Mouse (Mus musculus): ENCODE results near the gene Psat1. TPM values are rescaled to one million over a fixed set of nuclear protein-coding genes. Genes with fewer than 3 reads are reported as not detected.

Gene Psat1
- polyA plus RNA-seq, 1 experiment from 2014 or later: 104 TPM

GRCm38 (mm10) chr19:15879271-15879670 is 67.9 kb downstream of the Psat1 start:
- Histone ChIP-seq H3K4me3 (no peak overlapping the region), H3K36me3 (no peaks in the 10 kb centered on the region), H3K4me1 (replicated peaks) (no peaks in the 10 kb centered on the region), H3K27me3 (ENCODE audit: insufficient read depth, poor library complexity, severe bottlenecking) (no peaks in the 10 kb centered on the region), H3K27ac (no peak overlapping the region), H3K9me3 (no peaks in the 10 kb centered on the region; the same call in 1 of the 2 replicates)
- DNase-seq (ENCODE audit: low spot score): no peak
- 93% methylated on average over 5 of the region's 5 CpGs for WGBS

GRCm38 (mm10) chr19:15868865-15869698 is 78.1 kb downstream of the Psat1 start:
- peaks cover 32% of the 10 kb centered on the region for H3K4me1 ChIP-seq (replicated peaks)
- H3K4me3 ChIP-seq: no peak overlapping the region
- H3K27ac ChIP-seq: 0 out of 2 replicates have a peak overlapping the region, but pooled peaks have one; percentile 62
- no peaks in the 10 kb centered on the region for H3K36me3 ChIP-seq
- peak; percentile 30 for DNase-seq (ENCODE audit: low spot score)
- 31% methylated on average over 7 of the region's 7 CpGs for WGBS
- no peaks in the 10 kb centered on the region for H3K9me3 ChIP-seq
- H3K27me3 ChIP-seq (ENCODE audit: insufficient read depth, poor library complexity, severe bottlenecking): 0 out of 2 replicates have a peak, but pooled peaks cover 2% of the 10 kb centered on the region

- peak overlapping the region; percentile 63; the same call in 1 of the 2 replicates for H3K27ac ChIP-seq
- H3K9me3 ChIP-seq: no peaks in the 10 kb centered on the region
- peak; percentile 60 for DNase-seq (ENCODE audit: low spot score)
- WGBS: 43% methylated on average over 4 of the region's 4 CpGs
- H3K36me3 ChIP-seq: no peaks in the 10 kb centered on the region
- no peak overlapping the region for H3K4me3 ChIP-seq
- H3K27me3 ChIP-seq (ENCODE audit: insufficient read depth, poor library complexity, severe bottlenecking): peaks cover 2% of the 10 kb centered on the region; the same call in 1 of the 2 replicates
- peaks cover 32% of the 10 kb centered on the region for H3K4me1 ChIP-seq (replicated peaks)
Measured at GRCm38 (mm10) chr19:15866851-15867250, 80.3 kb downstream of the Psat1 start.

DNA sequence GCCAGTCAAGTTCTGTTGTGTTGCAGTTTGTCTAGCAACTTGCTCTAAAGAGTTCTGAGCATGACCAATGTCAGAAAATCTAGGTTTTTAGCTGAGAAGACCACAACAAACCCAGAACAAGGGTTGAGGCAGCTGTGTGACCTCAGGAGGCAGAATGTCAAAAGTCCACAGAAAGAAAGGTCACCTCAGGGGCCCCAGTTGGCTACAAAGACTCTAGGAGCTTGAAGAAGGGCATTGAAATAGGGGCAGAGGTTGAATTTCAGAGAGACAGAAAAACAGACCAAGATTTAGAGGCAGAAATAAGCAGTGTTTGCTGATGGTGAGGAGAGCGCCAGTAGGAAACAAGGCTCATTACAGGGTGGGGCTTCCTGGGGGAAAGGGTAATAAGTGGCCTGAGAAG is 81.0 kb downstream of the Psat1 start:
- Histone ChIP-seq H3K4me3 (no peak overlapping the region), H3K27ac (peak overlapping the region; percentile 63; the same call in 1 of the 2 replicates), H3K9me3 (no peaks in the 10 kb centered on the region), H3K27me3 (ENCODE audit: insufficient read depth, poor library complexity, severe bottlenecking) (peaks cover 5% of the 10 kb centered on the region; the same call in 1 of the 2 replicates), H3K4me1 (replicated peaks) (peaks cover 32% of the 10 kb centered on the region), H3K36me3 (no peaks in the 10 kb centered on the region)
- DNase-seq (ENCODE audit: low spot score): peak; percentile 60
- 24% methylated on average over 1 of the region's 1 CpGs for WGBS

DNA sequence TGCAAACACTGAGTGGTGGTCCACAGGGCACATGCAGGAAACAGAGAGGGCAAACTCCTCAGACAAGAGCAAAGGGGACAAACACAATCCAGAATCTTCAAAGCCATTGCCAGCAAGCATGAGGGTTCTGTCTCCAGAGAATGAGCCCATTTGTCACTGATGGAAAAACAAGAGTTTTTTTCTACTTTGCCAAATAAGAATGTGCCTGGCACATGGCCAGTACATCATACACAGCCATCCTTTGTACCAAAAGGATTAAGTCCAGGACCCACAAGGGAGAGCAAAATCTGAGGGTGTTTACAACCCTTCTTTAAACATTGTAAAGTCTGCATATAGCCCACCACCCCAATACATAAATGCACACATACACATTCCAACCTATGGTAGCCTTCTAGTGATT is 81.7 kb downstream of the Psat1 start:
- Histone ChIP-seq H3K4me1 (replicated peaks) (peaks cover 32% of the 10 kb centered on the region), H3K27me3 (ENCODE audit: insufficient read depth, poor library complexity, severe bottlenecking) (peaks cover 5% of the 10 kb centered on the region; the same call in 1 of the 2 replicates), H3K36me3 (no peaks in the 10 kb centered on the region), H3K27ac (peak overlapping the region; percentile 50; the same call in 1 of the 2 replicates), H3K9me3 (no peaks in the 10 kb centered on the region), H3K4me3 (no peak overlapping the region)
- no peak for DNase-seq (ENCODE audit: low spot score)

DNA sequence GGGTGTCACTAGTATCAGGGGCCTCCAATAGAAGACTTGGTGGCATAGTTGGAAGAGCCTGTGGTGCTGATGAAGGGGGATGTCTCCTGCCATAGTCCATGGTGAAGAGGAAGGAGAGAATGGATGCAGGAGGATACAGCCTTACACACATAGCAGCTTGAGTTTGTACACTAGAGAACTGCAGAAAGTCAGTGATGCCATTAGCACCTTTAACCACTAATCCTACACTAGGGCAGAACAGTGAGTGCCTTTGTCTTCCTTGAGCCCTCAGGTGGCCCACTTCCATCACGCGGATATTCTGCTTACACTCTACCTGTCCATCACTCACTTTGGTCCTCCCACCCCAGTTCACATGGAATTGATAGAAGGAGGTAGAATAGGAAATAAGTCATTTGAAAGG is 83.0 kb downstream of the Psat1 start:
- WGBS: 90% methylated on average over 2 of the region's 2 CpGs
- Histone ChIP-seq H3K4me3 (no peak overlapping the region), H3K36me3 (no peaks in the 10 kb centered on the region), H3K9me3 (no peaks in the 10 kb centered on the region), H3K4me1 (replicated peaks) (peaks cover 32% of the 10 kb centered on the region), H3K27ac (0 out of 2 replicates have a peak overlapping the region, but pooled peaks have one; percentile 35), H3K27me3 (ENCODE audit: insufficient read depth, poor library complexity, severe bottlenecking) (peaks cover 5% of the 10 kb centered on the region; the same call in 1 of the 2 replicates)
- no peak for DNase-seq (ENCODE audit: low spot score)

DNA sequence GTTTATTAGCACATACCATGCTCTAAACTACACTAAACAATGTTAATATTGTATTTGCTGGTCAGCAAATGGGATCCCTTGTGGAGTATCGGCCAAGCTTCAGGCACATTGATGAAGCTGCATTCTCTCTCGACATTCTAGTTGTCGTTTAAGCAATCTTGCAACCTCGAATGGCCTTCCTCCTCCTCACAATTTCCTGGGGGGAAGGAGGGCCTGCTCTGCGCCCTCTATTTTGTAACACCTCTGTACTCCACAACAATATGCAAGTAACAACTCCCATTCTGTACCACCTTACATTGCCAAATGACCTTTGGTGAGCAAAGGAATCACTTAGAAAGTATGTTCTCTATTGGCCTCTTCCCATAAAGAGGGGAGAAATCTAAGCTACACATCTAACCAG is 91.8 kb downstream of the Psat1 start:
- H3K27ac ChIP-seq: no peak overlapping the region
- 91% methylated on average over 5 of the region's 5 CpGs for WGBS
- H3K4me1 ChIP-seq (replicated peaks): no peaks in the 10 kb centered on the region
- H3K4me3 ChIP-seq: no peak overlapping the region
- H3K27me3 ChIP-seq (ENCODE audit: insufficient read depth, poor library complexity, severe bottlenecking): no peaks in the 10 kb centered on the region
- no peak for DNase-seq (ENCODE audit: low spot score)
- H3K9me3 ChIP-seq: no peaks in the 10 kb centered on the region
- no peaks in the 10 kb centered on the region for H3K36me3 ChIP-seq

Other genes with a start within 250 kb of the Psat1 start
- 48.9 and 57.9 TPM in 2 replicates for gene Cep78, start 37.7 kb upstream of the Psat1 start, polyA plus RNA-seq (2016; fragmentation: Nextera tagmentation; extraction: Ambion mirVana)
- gene Gnaq, start 185.5 kb upstream of the Psat1 start, polyA plus RNA-seq (2016; fragmentation: Nextera tagmentation; extraction: Ambion mirVana): 23.1 and 26.7 TPM in 2 replicates

Data from hindbrain, embryonic 10.5 days (tissue).